Mouse (Mus musculus): ENCODE data around the gene Usp34. TPM values are rescaled to one million over a fixed set of nuclear protein-coding genes. Genes with fewer than 3 reads are reported as not detected.
"Not testable (repeated sequence)": the region's sequence is repeated elsewhere in the genome, so short reads cannot be mapped to it uniquely, and the experiment has no call there.

Gene Usp34
- polyA plus RNA-seq, 1 experiment = 30.3 TPM

- Histone ChIP-seq H3K27ac (ENCODE audit: insufficient read depth, low read depth, low read length) (no peak overlapping the region), H3K4me3 (ENCODE audit: insufficient read depth, low read length) (no peak overlapping the region), H3K4me1 (ENCODE audit: control insufficient read depth, insufficient read depth, low read length) (no peaks in the 10 kb centered on the region)
- TF ChIP-seq POLR2A (IDR thresholded peaks at IDR 0.05; ENCODE audit: borderline replicate concordance, low read depth, low read length) = no peak
These were observed 9.3 kb upstream of the Usp34 start for GRCm38 (mm10) chr11:23297379-23297778.

- Histone ChIP-seq H3K4me3 (ENCODE audit: insufficient read depth, low read length) (no peak overlapping the region), H3K27ac (ENCODE audit: insufficient read depth, low read depth, low read length) (no peak overlapping the region), H3K4me1 (ENCODE audit: control insufficient read depth, insufficient read depth, low read length) (no peaks in the 10 kb centered on the region)
- TF ChIP-seq CTCF (IDR thresholded peaks at IDR 0.05; ENCODE audit: low read depth, low read length) = no peak
- no peak for TF ChIP-seq POLR2A (IDR thresholded peaks at IDR 0.05; ENCODE audit: borderline replicate concordance, low read depth, low read length)
These were observed 8.4 kb upstream of the Usp34 start for GRCm38 (mm10) chr11:23298301-23298700.

- TF ChIP-seq CTCF (IDR thresholded peaks at IDR 0.05; ENCODE audit: low read depth, low read length) (no peak), POLR2A (IDR thresholded peaks at IDR 0.05; ENCODE audit: borderline replicate concordance, low read depth, low read length) (no peak)
- no peak overlapping the region for H3K27ac ChIP-seq (ENCODE audit: insufficient read depth, low read depth, low read length)
- peaks cover 3% of the 10 kb centered on the region; the same call in 1 of the 2 replicates for H3K4me1 ChIP-seq (ENCODE audit: control insufficient read depth, insufficient read depth, low read length)
- no peak overlapping the region for H3K4me3 ChIP-seq (ENCODE audit: insufficient read depth, low read length)
These were observed 6.8 kb upstream of the Usp34 start for GRCm38 (mm10) chr11:23299910-23300309.

- Histone ChIP-seq H3K27ac (ENCODE audit: insufficient read depth, low read depth, low read length) (no peak overlapping the region), H3K4me3 (ENCODE audit: insufficient read depth, low read length) (no peak overlapping the region)
- TF ChIP-seq CTCF (IDR thresholded peaks at IDR 0.05; ENCODE audit: low read depth, low read length) (no peak), POLR2A (IDR thresholded peaks at IDR 0.05; ENCODE audit: borderline replicate concordance, low read depth, low read length) (no peak)
These were observed 3.6 kb upstream of the Usp34 start for GRCm38 (mm10) chr11:23303126-23303525.

GRCm38 (mm10) chr11:23305101-23305672 lies 1.5 kb upstream of the Usp34 start:
- Histone ChIP-seq H3K4me3 (ENCODE audit: insufficient read depth, low read length) (peak overlapping the region; percentile 85), H3K27ac (ENCODE audit: insufficient read depth, low read depth, low read length) (peak overlapping the region; percentile 86)
- H3K4me1 ChIP-seq (ENCODE audit: control insufficient read depth, insufficient read depth, low read length) = not testable (repeated sequence)

More at GRCm38 (mm10) chr11:23303126-23303525, 3.6 kb upstream of the Usp34 start:
- peaks cover 5% of the 10 kb centered on the region; the same call in 1 of the 2 replicates for H3K4me1 ChIP-seq (ENCODE audit: control insufficient read depth, insufficient read depth, low read length)

- TF ChIP-seq CTCF (IDR thresholded peaks at IDR 0.05; ENCODE audit: low read depth, low read length) (no peak), POLR2A (IDR thresholded peaks at IDR 0.05; ENCODE audit: borderline replicate concordance, low read depth, low read length) (no peak; the same call in 1 of the 2 replicates)
- Histone ChIP-seq H3K4me1 (ENCODE audit: control insufficient read depth, insufficient read depth, low read length) (peaks cover 8% of the 10 kb centered on the region; the same call in 1 of the 2 replicates), H3K27ac (ENCODE audit: insufficient read depth, low read depth, low read length) (peak overlapping the region; percentile 86), H3K4me3 (ENCODE audit: insufficient read depth, low read length) (peak overlapping the region; percentile 85)
These were observed 754 bp upstream of the Usp34 start for GRCm38 (mm10) chr11:23305673-23306608.

GRCm38 (mm10) chr11:23307566-23307920 lies 848 bp downstream of the Usp34 start:
- TF ChIP-seq CTCF (IDR thresholded peaks at IDR 0.05; ENCODE audit: low read depth, low read length) (no peak), POLR2A (IDR thresholded peaks at IDR 0.05; ENCODE audit: borderline replicate concordance, low read depth, low read length) (no peak)

GRCm38 (mm10) chr11:23313496-23313895 lies 6.8 kb downstream of the Usp34 start:
- Histone ChIP-seq H3K4me1 (ENCODE audit: control insufficient read depth, insufficient read depth, low read length) (peaks cover 3% of the 10 kb centered on the region; the same call in 1 of the 2 replicates), H3K4me3 (ENCODE audit: insufficient read depth, low read length) (no peak overlapping the region), H3K27ac (ENCODE audit: insufficient read depth, low read depth, low read length) (no peak overlapping the region)
- TF ChIP-seq CTCF (IDR thresholded peaks at IDR 0.05; ENCODE audit: low read depth, low read length) (no peak), POLR2A (IDR thresholded peaks at IDR 0.05; ENCODE audit: borderline replicate concordance, low read depth, low read length) (no peak)

More at GRCm38 (mm10) chr11:23307566-23307920, 848 bp downstream of the Usp34 start:
- Histone ChIP-seq H3K4me3 (ENCODE audit: insufficient read depth, low read length) (peak overlapping the region; percentile 78), H3K4me1 (ENCODE audit: control insufficient read depth, insufficient read depth, low read length) (peaks cover 8% of the 10 kb centered on the region; the same call in 1 of the 2 replicates), H3K27ac (ENCODE audit: insufficient read depth, low read depth, low read length) (no peak overlapping the region)

GRCm38 (mm10) chr11:23329413-23329812 lies 22.7 kb downstream of the Usp34 start:
- H3K4me3 ChIP-seq (ENCODE audit: insufficient read depth, low read length) = no peak overlapping the region
- peaks cover 16% of the 10 kb centered on the region for H3K4me1 ChIP-seq (ENCODE audit: control insufficient read depth, insufficient read depth, low read length)
- no peak overlapping the region for H3K27ac ChIP-seq (ENCODE audit: insufficient read depth, low read depth, low read length)
- no peak for TF ChIP-seq CTCF (IDR thresholded peaks at IDR 0.05; ENCODE audit: low read depth, low read length)
- no peak for TF ChIP-seq POLR2A (IDR thresholded peaks at IDR 0.05; ENCODE audit: borderline replicate concordance, low read depth, low read length)

GRCm38 (mm10) chr11:23332136-23332535 lies 25.4 kb downstream of the Usp34 start:
- Histone ChIP-seq H3K4me1 (ENCODE audit: control insufficient read depth, insufficient read depth, low read length) (peaks cover 23% of the 10 kb centered on the region), H3K27ac (ENCODE audit: insufficient read depth, low read depth, low read length) (no peak overlapping the region), H3K4me3 (ENCODE audit: insufficient read depth, low read length) (no peak overlapping the region)
- no peak for TF ChIP-seq POLR2A (IDR thresholded peaks at IDR 0.05; ENCODE audit: borderline replicate concordance, low read depth, low read length)
- no peak for TF ChIP-seq CTCF (IDR thresholded peaks at IDR 0.05; ENCODE audit: low read depth, low read length)
